Mouse (Mus musculus): ENCODE measurements at regions not wholly inside any gene's neighbourhood (a gene's known extent, or its start where the extent isn't known, plus 50 kb on each side); places are given as distances from the start of the nearest gene placed in this dataset.

DNA sequence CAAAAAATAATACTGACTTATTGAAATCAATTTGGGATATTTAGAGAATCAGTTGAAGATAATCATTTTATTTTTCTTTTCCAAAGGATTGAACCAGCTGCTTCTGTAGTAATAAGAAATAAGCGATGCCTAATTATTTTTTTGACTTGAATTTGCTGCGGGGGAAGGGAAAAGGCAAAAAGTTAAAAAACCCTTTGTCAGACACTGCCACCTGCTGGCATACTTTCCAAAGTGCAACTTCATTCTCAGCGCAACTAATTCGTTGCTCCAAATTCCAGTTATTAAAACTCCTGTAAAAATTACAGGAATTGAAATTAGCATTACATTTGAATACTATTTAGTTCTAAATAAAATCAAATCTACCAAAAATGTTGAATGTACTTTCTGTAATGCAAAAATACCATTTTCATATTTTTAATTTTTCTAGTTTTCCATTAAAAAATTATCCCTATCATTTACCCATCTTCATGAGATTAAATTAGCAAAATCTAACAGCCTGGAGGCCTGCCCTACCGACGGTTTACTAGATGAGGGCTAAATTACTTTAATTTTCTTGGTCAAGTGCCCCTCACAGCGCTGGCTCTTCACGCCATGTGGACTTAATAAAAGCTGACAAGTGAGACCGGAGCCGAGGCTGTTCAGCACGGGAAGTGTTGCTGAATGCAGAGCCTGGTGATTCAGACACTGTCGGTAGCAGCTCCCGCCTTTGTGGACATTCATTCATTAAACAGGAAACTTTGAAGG, 66.6 kb upstream of the Mitf start:
- Histone ChIP-seq H3K79me2 (replicated peaks; ENCODE audit: control insufficient read depth, extremely low read depth, insufficient read depth, poor library complexity, severe bottlenecking) (no peaks in the 10 kb centered on the region), H3K27me3 (replicated peaks) (no peaks in the 10 kb centered on the region), H3K9ac (ENCODE audit: insufficient read depth, low read depth) (no peak overlapping the region), H3K4me2 (ENCODE audit: insufficient read depth, low read depth, poor library complexity, severe bottlenecking) (no peak overlapping the region), H3K9me3 (replicated peaks; ENCODE audit: low read length) (no peaks in the 10 kb centered on the region), H3K36me3 (replicated peaks in 1 of 2; ENCODE audit: control insufficient read depth in 1 of 2, insufficient read depth in 1 of 2, low read length in 1 of 2) (no peaks in the 10 kb centered on the region), H3K4me1 (ENCODE audit: control insufficient read depth in 1 of 2, insufficient read depth in 2 of 2) (peaks cover 0 to 10% of the 10 kb centered on the region in 2 experiments; a peak in 1 of 4 replicates), H3K27ac (ENCODE audit: insufficient read depth, low read depth) (no peak overlapping the region), H3K4me3 (replicated peaks in 1 of 3; ENCODE audit: low read depth in 2 of 3, low read length in 2 of 3, poor library complexity in 1 of 3) (no peak overlapping the region)
- DNase-seq (ENCODE audit: extremely low read depth) = peak; percentile 37
- in situ Hi-C loops (cut with MboI; ENCODE audit: low pct_ligation_motif_present, low pct_unique_long_range_greater_than_20kb, low sequenced_read_pairs) (loop anchor here (25.0 kb wide), 2 partner anchors 303 to 478 kb away; partner anchors contain the start of gene Lmod3), dilution Hi-C loops (cut with MboI; ENCODE audit: extremely low pct_ligation_motif_present, extremely low pct_unique_long_range_greater_than_20kb, low sequenced_read_pairs) (no loop called here)
- TF ChIP-seq MAFK (IDR thresholded peaks at IDR 0.05; ENCODE audit: insufficient replicate concordance, low read length) = 0 out of 2 replicates have a peak, but pooled peaks have one; percentile 32
- peak; percentile 65 for TF ChIP-seq SMC3 (IDR thresholded peaks at IDR 0.05; ENCODE audit: low read depth, low read length)
- TF ChIP-seq JUND (conservative IDR thresholded peaks at IDR 0.05; ENCODE audit: low read depth, low read length) = 0 out of 2 replicates have a peak, but pooled peaks have one; percentile 27
- TF ChIP-seq BHLHE40 (IDR thresholded peaks at IDR 0.05; ENCODE audit: low read depth, low read length) = peak; percentile 18; the same call in 1 of the 2 replicates
- TF ChIP-seq POLR2AphosphoS2 (IDR thresholded peaks at IDR 0.05; ENCODE audit: low read depth, low read length) = no peak
- TF ChIP-seq TCF12 (IDR thresholded peaks at IDR 0.05; ENCODE audit: low read depth, low read length) = no peak
- TF ChIP-seq USF1 (IDR thresholded peaks at IDR 0.05; ENCODE audit: low read depth, low read length) = no peak
- TF ChIP-seq CTCF (conservative IDR thresholded peaks at IDR 0.05 in 1 of 2, IDR thresholded peaks at IDR 0.05 in 1 of 2; ENCODE audit: low read depth in 2 of 2, low read length in 2 of 2) = peak; percentile 51 to 82
- TF ChIP-seq ZC3H11A (IDR thresholded peaks at IDR 0.05; ENCODE audit: low read depth, low read length) = 0 out of 2 replicates have a peak, but pooled peaks have one; percentile 9
- TF ChIP-seq RAD21 (IDR thresholded peaks at IDR 0.05; ENCODE audit: low read depth, low read length) = peak; percentile 82
- TF ChIP-seq ZNF384 (IDR thresholded peaks at IDR 0.05; ENCODE audit: low read depth, low read length) = peak; percentile 65
- peak; percentile 56; the same call in 1 of the 2 replicates for TF ChIP-seq CHD2 (IDR thresholded peaks at IDR 0.05; ENCODE audit: low read length)
- TF ChIP-seq E2F4 (IDR thresholded peaks at IDR 0.05; ENCODE audit: insufficient replicate concordance, low read depth, low read length) = 0 out of 2 replicates have a peak, but pooled peaks have one; percentile 12

DNA sequence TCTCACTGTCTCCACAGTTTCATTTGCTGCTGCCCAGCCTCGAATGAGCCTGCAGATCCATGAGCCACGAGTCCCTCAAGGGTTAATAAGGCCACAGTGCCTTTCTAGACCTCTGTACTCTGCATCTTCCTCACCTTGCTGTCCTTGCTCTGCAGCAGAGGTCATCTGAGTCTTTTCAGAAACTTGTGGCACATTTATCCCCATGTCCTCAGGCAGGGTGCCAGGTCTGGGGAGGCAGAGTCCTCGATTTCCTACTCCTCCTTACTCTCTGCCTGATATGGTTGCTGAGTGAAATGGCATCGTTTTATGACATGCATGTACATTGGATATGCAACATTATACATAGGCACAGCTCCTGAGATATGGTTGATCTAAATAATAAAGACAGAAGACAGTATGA, 68.0 kb upstream of the Mitf start:
- in situ Hi-C loops (cut with MboI; ENCODE audit: low pct_ligation_motif_present, low pct_unique_long_range_greater_than_20kb, low sequenced_read_pairs) = loop anchor here (10.0 to 25.0 kb wide), 3 partner anchors 204 to 477 kb away; partner anchors contain the start of gene Lmod3
- dilution Hi-C loops (cut with MboI; ENCODE audit: extremely low pct_ligation_motif_present, extremely low pct_unique_long_range_greater_than_20kb, low sequenced_read_pairs) = no loop called here
- no peak for TF ChIP-seq MEF2A (IDR thresholded peaks at IDR 0.05; ENCODE audit: borderline replicate concordance, low read depth, low read length)
- TF ChIP-seq CHD2 (IDR thresholded peaks at IDR 0.05; ENCODE audit: low read length) = no peak
- TF ChIP-seq TBP (conservative IDR thresholded peaks at IDR 0.05; ENCODE audit: low read depth, low read length) = no peak
- no peak for TF ChIP-seq KAT2A (IDR thresholded peaks at IDR 0.05; ENCODE audit: insufficient replicate concordance, low read length)
- no peak for TF ChIP-seq JUN (IDR thresholded peaks at IDR 0.05; ENCODE audit: insufficient read depth, low read depth, low read length)
- TF ChIP-seq PAX5 (IDR thresholded peaks at IDR 0.05; ENCODE audit: low read length) = no peak
- no peak for TF ChIP-seq CTCF (conservative IDR thresholded peaks at IDR 0.05 in 1 of 2, IDR thresholded peaks at IDR 0.05 in 1 of 2; ENCODE audit: low read depth in 2 of 2, low read length in 2 of 2)
- TF ChIP-seq RCOR1 (conservative IDR thresholded peaks at IDR 0.05; ENCODE audit: low read depth, low read length) = no peak
- no peak for TF ChIP-seq ZKSCAN1 (IDR thresholded peaks at IDR 0.05; ENCODE audit: borderline replicate concordance, low read depth, low read length)
- no peak for TF ChIP-seq MXI1 (IDR thresholded peaks at IDR 0.05; ENCODE audit: low read depth, low read length)
- no peak for TF ChIP-seq HCFC1 (IDR thresholded peaks at IDR 0.05; ENCODE audit: low read depth, low read length)
- no peak for TF ChIP-seq ZMIZ1 (IDR thresholded peaks at IDR 0.05; ENCODE audit: low read depth, low read length)
- TF ChIP-seq E2F4 (IDR thresholded peaks at IDR 0.05; ENCODE audit: insufficient replicate concordance, low read depth, low read length) = no peak
- Histone ChIP-seq H3K79me2 (replicated peaks; ENCODE audit: control insufficient read depth, extremely low read depth, insufficient read depth, poor library complexity, severe bottlenecking) (no peaks in the 10 kb centered on the region), H3K9me3 (replicated peaks; ENCODE audit: low read length) (no peaks in the 10 kb centered on the region), H3K27me3 (replicated peaks) (no peaks in the 10 kb centered on the region), H3K4me1 (ENCODE audit: control insufficient read depth in 1 of 2, insufficient read depth in 2 of 2) (peaks cover 0 to 10% of the 10 kb centered on the region in 2 experiments; a peak in 1 of 4 replicates), H3K27ac (ENCODE audit: insufficient read depth, low read depth) (no peak overlapping the region), H3K36me3 (replicated peaks in 1 of 2; ENCODE audit: control insufficient read depth in 1 of 2, insufficient read depth in 1 of 2, low read length in 1 of 2) (no peaks in the 10 kb centered on the region), H3K4me2 (ENCODE audit: insufficient read depth, low read depth, poor library complexity, severe bottlenecking) (no peak overlapping the region), H3K9ac (ENCODE audit: insufficient read depth, low read depth) (no peak overlapping the region), H3K4me3 (replicated peaks in 1 of 3; ENCODE audit: low read depth in 2 of 3, low read length in 2 of 3, poor library complexity in 1 of 3) (no peak overlapping the region)
- no peak for DNase-seq (ENCODE audit: extremely low read depth)
